Mouse (Mus musculus) B cell, adult 67 days (primary cell): ENCODE measurements around the gene 1700020N01Rik. TPM values are rescaled to one million over a fixed set of nuclear protein-coding genes. Genes with fewer than 3 reads are reported as not detected.

Experiments used
- total RNA-seq, 2 experiments: library from RNA; stranded (reverse); gene quantifications; 4 replicates each; pipeline ENCODE4 v1.2.4; 2023

The 1700020N01Rik gene
- total RNA-seq, result not detected

DNA sequence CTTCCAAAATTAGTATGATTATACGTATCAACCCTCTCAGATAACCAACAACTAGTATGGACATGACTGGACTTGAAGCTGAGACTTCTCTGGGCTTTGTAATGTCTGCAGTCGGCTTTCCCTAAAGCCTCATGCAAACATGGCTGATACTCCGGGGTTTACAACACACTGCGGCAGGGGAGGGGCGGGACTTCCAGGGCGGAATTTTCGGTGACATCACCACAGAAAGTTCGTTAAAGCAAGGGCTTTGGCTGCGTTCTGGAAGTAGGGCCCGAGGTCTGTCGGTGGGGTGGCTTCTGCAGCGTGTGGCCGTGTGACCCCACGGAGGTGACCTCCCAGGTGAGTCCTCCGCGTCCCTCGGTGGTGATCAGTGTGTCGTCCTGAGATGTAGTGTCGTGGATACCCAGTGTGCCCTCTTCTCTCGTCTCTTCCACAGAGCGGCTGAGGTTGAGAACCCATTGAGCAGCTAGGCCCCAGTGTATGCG is at the start of gene 1700020N01Rik:
1700020N01Rik (plus strand) TSS at position 250 of the 485 bp plus-strand sequence.

Other genes starting within 250 kb of the 1700020N01Rik start
- under 1 TPM; 0.38 to 0.62 TPM for gene Aldh8a1, start 215.9 kb upstream of the 1700020N01Rik start, total RNA-seq